Mouse (Mus musculus) adrenal gland (tissue): ENCODE data around the gene Zbtb8os.
"Not testable (repeated sequence)": the region's sequence is repeated elsewhere in the genome, so short reads cannot be mapped to it uniquely, and the experiment has no call there.

Experiments
- intact Hi-C: fragments of 180-260 bp; cut with DNase I; formaldehyde crosslinking; loops from one replicate; pipeline ENCODE4 v1.15.1; 2025

Gene Zbtb8os

GRCm38 (mm10) chr4:129326191-129326590 is 9.3 kb upstream of the Zbtb8os start:
- intact Hi-C loops = no loop called here

- intact Hi-C loops = no loop called here
These were observed 2.6 kb upstream of the Zbtb8os start for GRCm38 (mm10) chr4:129332846-129333245.

DNA sequence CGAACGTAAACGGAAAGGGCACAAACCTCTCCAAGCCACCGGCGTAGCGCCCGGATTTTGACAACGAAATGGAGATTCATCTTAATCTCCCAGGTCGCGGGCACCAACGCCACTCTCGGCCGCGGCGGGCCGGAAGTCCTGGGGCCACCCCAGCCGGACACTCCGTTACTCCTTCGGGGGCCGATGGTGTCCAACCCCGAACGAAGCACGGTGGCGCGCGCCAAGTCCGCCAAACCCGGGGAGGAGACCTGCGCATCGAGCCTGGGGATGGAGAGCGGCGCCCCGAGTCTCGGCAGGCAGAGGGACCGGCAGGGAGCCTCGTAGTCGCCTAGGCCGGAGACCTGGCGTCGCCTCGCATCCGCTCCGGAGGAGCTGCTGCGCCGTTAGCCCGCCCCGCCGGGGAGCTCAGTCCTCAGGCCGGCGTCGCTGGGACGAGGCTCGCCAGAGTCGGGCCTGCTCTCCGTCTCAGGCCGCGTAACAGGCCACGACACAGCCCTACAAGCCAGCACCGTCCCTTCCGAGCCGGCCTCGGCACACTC is 749 bp upstream of the Zbtb8os start:
- intact Hi-C loops = loop anchor here (5.0 kb wide), 1 partner anchor 43 kb away; the partner anchor contains the start of gene Zbtb8a

DNA sequence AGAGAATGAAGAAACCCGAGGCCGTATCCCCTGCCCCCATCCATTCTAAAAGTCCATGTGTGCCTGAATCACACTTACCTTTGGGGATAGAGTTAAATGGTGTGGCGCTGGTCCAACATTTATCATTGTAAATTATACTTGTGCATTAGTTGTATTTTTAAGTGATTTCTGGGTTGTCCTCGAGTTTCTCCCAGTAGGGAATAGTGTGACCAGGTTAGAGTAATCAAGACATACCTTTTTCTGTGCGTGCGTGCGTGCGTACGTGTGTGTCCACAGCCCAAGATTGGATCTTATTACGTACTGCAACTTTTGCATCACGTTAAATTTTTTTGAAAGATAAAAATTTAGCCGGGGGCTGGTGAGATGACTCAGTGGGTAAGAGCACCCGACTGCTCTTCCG is 796 bp downstream of the Zbtb8os start:
- intact Hi-C loops = loop anchor here (5.0 kb wide), 1 partner anchor 41 kb away; the partner anchor contains the start of gene Zbtb8a

- intact Hi-C loops = loop anchor here (5.0 kb wide), 1 partner anchor 38 kb away; the partner anchor contains the start of gene Zbtb8a
These were observed 4.2 kb downstream of the Zbtb8os start for GRCm38 (mm10) chr4:129339743-129340142.

GRCm38 (mm10) chr4:129341888-129342287 is 6.4 kb downstream of the Zbtb8os start:
- intact Hi-C loops = no loop called here

- intact Hi-C loops = no loop called here
These were observed 7.2 kb downstream of the Zbtb8os start for GRCm38 (mm10) chr4:129342705-129343104.

DNA sequence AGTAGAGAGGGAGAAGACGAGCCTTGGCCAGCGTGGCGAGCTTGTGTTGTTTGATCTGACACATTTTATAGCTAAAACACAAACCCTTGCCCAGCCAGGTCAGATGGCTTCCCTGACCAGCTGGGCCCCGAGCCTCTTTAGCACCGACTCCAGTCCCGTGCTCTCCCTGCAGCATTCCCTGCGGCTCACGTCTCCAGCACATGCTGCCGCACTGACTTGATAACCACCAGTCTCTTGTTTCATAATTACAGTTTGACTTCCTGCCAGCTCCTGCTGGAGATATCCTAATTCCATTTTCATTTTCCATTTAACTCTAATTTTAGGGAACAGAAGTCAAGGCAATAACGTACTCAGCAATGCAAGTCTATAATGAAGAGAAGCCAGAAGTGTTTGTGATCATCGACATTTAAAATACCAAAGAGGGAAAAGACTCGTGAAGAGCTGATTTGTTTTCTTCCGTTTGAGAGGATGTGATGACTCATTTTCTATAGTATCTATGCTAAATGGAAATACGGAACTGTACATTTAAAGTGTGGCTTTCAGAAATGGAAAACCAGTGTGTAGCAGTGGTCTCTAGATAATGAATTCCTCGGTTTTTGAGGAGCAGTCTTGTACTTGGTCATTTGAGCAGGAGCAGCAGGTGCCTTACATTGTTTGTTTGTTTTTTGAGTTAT is 11.1 kb downstream of the Zbtb8os start:
- intact Hi-C loops = no loop called here

GRCm38 (mm10) chr4:129350644-129351043 is 15.1 kb downstream of the Zbtb8os start:
- intact Hi-C loops = loop anchor here (2.0 kb wide), 1 partner anchor 104 kb away; no protein-coding TSS in a partner anchor

GRCm38 (mm10) chr4:129351111-129351510 is 15.6 kb downstream of the Zbtb8os start:
- intact Hi-C loops = loop anchor here (2.0 kb wide), 1 partner anchor 104 kb away; no protein-coding TSS in a partner anchor

- intact Hi-C loops = no loop called here
These were observed 17.7 kb downstream of the Zbtb8os start for GRCm38 (mm10) chr4:129353176-129353575.

GRCm38 (mm10) chr4:129354236-129354635 is 18.7 kb downstream of the Zbtb8os start:
- intact Hi-C loops = no loop called here

DNA sequence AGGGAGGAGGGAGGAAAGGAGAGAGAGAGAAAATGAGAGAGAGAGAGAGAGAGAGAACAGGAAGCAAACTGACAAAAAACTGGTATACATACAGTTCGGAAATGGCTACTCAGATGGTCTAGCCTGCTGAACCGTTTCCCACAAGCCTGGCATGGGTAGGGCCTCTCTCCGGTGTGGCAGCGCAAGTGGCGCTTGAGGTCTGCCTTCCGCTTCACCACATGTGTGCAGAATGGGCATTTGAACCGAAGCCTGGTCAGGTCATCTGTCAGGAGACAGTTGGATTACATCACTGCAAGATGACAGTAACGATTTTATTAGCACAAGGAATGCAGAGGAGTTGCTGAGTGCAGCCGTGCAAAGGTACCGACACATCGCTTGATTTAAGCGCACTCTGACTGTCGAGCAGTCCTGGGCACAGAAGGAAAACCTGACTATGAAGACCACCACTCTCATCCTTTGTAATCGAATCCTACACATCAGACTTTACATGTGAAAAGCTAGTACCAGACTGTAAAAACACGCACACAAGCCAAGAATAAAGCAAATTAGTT is 22.2 kb downstream of the Zbtb8os start:
- intact Hi-C loops = no loop called here

DNA sequence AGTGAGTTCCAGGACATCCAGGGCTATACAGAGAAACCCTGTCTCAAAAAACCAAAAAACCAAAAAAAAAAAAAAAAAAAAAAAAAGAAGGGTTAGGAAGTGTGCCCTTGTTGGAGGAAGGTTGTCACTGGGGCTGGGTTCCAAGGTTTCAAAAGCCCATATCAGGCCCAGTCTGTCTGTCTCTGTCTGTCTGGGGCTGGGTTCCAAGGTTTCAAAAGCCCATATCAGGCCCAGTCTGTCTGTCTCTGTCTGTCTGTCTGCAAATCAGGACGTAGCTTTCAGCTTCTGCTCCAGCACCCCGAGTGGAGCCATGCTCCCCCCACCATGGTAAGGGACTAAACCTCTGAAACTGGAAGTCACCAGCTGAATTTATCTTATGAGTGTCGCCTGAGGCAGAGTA is 26.7 kb downstream of the Zbtb8os start:
- intact Hi-C loops = not testable (repeated sequence)

GRCm38 (mm10) chr4:129362771-129363170 is 27.3 kb downstream of the Zbtb8os start:
- intact Hi-C loops = no loop called here

DNA sequence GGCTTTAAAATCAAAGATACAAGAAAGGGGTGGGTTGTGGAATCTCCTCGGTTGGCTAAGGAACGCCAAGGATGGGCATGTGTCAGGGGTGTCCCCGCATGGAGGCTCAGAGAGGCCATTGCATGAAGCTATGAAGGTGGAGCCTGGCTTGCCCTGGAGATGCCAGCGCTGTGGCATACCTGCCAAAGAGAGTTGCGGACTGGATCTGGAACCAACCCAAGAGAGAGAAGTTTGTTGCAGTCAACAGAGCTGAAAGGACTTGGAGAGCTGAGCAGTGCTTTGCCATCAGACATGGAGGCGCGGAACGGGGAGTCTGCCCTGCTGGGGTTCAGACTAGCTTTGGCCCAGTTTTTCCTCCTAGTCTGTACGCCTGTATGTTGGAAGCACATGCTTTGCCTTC is 28.0 kb downstream of the Zbtb8os start:
- intact Hi-C loops = no loop called here

DNA sequence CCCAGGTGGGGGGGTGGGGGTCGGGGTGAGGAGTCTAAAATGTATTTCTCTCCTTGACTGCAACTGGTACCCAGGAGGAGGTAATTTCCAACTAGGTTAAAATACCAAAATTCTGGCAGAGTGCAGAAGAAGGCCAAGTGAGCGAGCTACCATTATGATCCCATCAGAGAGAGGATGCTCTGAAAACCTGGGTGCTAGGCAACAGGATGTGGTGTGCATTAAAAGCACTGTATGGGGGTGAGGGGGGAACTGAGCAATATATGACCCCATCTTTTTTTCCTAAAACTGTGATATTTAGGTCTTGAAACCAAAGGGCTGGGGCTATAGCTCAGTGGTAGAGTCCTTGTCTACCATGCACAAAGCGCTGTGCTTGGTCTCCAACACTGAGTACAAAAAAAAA is 28.9 kb downstream of the Zbtb8os start:
- intact Hi-C loops = no loop called here

- intact Hi-C loops = no loop called here
These were observed 29.7 kb downstream of the Zbtb8os start for GRCm38 (mm10) chr4:129365224-129365623.

GRCm38 (mm10) chr4:129371391-129371790 is 35.9 kb downstream of the Zbtb8os start:
- intact Hi-C loops = no loop called here

GRCm38 (mm10) chr4:129373202-129373976 is 37.9 kb downstream of the Zbtb8os start:
- intact Hi-C loops = no loop called here

- intact Hi-C loops = no loop called here
These were observed 38.8 kb downstream of the Zbtb8os start for GRCm38 (mm10) chr4:129374219-129374755.
